Mouse (Mus musculus) ovary, adult 2 months (tissue): ENCODE data around the gene Cyp4x1. TPM values are rescaled to one million over a fixed set of nuclear protein-coding genes. Genes with fewer than 3 reads are reported as not detected.

Experiments
- polyA plus RNA-seq: library from polyadenylated mRNA; depleted of rRNA; stranded (reverse); fragments of >200 nt; gene quantifications from 2 replicates; pipeline ENCODE4 v1.2.3, GENCODE M21; 2012; rRNA removed

The Cyp4x1 gene
- 0.03 TPM in 1 of 2 replicates, not detected in the other for polyA plus RNA-seq

DNA sequence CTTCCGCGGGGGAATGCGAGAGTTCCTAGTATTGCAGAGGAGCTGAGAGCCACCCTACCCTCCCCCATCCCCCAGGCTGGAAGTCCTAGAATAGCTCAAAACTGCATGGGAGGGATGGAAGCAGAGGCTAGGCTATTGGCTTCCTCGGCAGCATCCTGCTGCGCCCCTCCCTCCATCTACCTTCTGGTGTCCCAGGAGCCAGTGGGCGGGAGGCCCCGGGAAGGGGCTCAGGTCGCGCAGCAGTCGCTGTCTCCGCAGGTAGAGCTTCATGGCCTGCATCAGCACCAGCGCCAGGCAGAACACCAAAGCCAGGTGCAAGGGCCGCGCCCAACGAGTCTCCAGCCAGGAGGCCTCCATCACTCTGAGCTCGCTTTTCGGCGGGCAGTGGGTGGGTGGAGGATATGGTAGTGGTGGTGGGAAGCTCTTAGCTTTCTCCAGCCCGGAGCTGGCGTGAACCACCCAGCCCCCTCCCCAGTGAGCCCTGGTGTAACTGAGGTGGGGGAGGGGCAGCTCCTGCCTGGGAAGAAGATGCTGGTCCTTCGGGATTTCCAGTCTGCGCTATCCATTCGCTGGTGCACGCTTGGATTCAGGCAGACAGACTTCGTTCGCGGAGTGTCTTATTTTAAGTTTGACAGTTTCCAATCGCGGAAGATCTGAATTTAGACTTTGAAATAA lies at the start of gene Cyp4x1:
TSS of gene Cyp4x1 (minus strand) at position 661 of the 675 bp plus-strand sequence.

DNA sequence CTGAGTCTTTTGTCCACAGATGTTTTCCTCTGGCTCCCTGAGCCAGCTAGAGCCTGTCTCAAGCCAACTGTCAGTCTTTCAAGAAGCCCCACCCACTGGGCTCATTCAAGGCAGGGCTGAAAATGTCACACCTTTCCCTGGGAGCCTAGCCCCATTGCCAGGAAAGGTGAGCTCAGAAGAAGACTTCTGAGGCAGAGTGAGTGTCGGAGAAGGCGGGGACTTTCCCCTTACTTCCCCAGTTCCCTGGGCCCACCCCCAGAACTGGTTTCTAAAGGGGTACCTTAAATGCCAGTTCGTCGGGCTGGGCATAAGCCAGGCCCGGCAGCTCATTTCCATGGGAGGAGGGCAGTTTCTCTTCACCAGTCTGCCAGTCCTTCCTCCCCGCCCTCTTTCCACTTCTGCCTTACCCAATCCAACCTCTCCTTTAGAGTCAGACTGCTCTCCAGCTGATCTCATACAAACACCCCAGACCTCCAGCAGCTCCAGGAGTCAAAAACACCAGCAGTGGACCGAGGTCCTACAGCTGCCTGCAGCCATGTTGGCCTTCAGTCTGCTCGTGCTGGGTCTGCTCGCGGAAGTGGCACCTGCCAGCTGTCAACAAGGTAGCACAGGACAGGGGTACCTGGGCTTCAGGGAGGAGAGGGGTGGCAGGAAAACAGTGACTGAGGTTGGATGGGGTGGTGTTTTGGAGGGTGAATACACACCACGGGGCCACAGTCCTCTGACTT lies 45.3 kb downstream of the Cyp4x1 start, which contains the start of gene Pdzk1ip1:
TSS of gene Pdzk1ip1 (plus strand) at position 98 of the 728 bp plus-strand sequence.

DNA sequence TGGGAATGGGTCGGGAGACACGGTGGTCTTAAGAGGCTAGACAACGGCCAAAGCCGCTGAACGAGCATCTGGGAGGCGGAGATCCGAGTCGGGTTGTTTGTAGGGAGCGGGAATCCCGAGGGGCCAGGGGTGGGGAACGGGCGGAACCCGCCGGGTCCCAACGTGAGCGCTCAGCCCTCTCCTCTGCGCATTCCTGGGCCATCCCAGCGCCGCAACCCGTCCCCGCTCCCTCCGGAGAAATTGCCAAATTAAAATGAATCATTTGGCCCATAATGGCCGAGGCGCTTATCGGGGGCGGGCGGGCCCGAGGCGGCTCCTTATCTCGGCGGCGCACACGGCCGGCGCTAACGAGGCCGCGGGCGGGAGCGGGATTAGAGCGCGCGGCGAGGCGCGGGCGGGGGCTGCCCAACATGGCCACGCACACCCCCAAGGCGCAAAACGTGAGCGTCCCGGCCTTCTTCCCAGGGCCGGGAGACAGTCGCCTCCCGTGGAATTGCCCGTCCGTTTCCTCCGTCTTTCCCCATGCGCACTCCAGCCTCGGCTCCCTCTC lies 77.6 kb downstream of the Cyp4x1 start, which contains the start of gene Tal1:
TSS of gene Tal1 (plus strand) at position 56 of the 550 bp plus-strand sequence.

Other genes starting within 250 kb of the Cyp4x1 start
- 0.55 and 0.86 TPM in 2 replicates for gene Foxd2, start 225.4 kb downstream of the Cyp4x1 start, polyA plus RNA-seq
- not detected in 2 replicates for gene Foxe3, start 208.3 kb downstream of the Cyp4x1 start, polyA plus RNA-seq
- 10.0 and 17.5 TPM in 2 replicates for gene Cmpk1, start 147.0 kb downstream of the Cyp4x1 start, polyA plus RNA-seq
- 1.3 and 2.2 TPM in 2 replicates for gene Stil, start 134.1 kb downstream of the Cyp4x1 start, polyA plus RNA-seq
- 4.4 and 6.1 TPM in 2 replicates for gene Tal1, start 77.9 kb downstream of the Cyp4x1 start, polyA plus RNA-seq
- gene Pdzk1ip1, start 45.6 kb downstream of the Cyp4x1 start, polyA plus RNA-seq, result 48.6 and 49.3 TPM in 2 replicates
- not detected in 2 replicates for gene Cyp4a29, start 107.8 kb upstream of the Cyp4x1 start, polyA plus RNA-seq
- gene Cyp4a12a, start 164.8 kb upstream of the Cyp4x1 start, polyA plus RNA-seq, result 0.11 TPM in 1 of 2 replicates, not detected in the other